Mouse (Mus musculus): ENCODE results near the gene Dpp6.

GRCm38 (mm10) chr5:27052441-27052840 lies 235.4 kb downstream of the Dpp6 start:
- TF ChIP-seq CTCF (IDR thresholded peaks at IDR 0.05; ENCODE audit: low read depth, low read length) (no peak), GATA1 (IDR thresholded peaks at IDR 0.05; ENCODE audit: borderline replicate concordance, low read length) (no peak)

Measured in G1E (cell line).